Mouse (Mus musculus): ENCODE measurements around the gene Tnrc6c.

DNA sequence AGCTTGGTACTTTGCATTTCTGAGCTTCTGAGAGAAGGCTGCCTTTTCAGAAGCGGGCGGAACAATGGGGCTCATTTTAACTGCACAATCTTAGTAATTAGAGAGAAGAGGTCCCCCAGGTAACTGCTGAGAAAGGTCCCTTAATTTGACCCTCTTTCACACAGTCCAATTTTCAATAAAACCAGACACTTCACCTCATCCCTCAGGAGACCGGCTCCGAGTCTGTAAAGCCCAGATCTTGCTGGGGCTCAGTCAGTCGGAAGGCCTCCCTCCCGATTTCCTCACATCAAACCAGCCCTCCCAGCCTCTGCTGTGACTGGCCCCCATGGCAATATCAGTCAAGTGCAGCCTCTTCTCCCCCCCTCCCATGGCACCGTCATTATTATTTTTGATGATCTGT lies 15.7 kb upstream of the Tnrc6c start:
- TF ChIP-seq GATA1 (IDR thresholded peaks at IDR 0.05; ENCODE audit: borderline replicate concordance, low read length), result no peak
- TF ChIP-seq FLI1 (IDR thresholded peaks at IDR 0.05; ENCODE audit: low read length), result no peak
